Mouse (Mus musculus) ES-Bruce4 (cell line): ENCODE data around the gene Gas7. TPM values are rescaled to one million over a fixed set of nuclear protein-coding genes. Genes with fewer than 3 reads are reported as not detected.

Experiments used
- H3K27ac ChIP-seq: 2 replicates; pipeline ENCODE4 v1.5.1; 2012; ENCODE audit warnings: low read length, inconsistent platforms; ENCODE audit not compliant: insufficient read depth
- H3K27me3 ChIP-seq: 2 replicates; pipeline ENCODE4 v1.6.1; 2012; ENCODE audit warnings: mild to moderate bottlenecking, low read length, inconsistent platforms; ENCODE audit not compliant: control insufficient read depth, poor library complexity, insufficient read depth, severe bottlenecking
- H3K36me3 ChIP-seq: 2 replicates; pipeline ENCODE4 v1.6.1; 2012; ENCODE audit warnings: inconsistent platforms, mild to moderate bottlenecking, low read length, moderate library complexity; ENCODE audit not compliant: control insufficient read depth, poor library complexity, insufficient read depth, severe bottlenecking
- H3K4me1 ChIP-seq: one replicate; pipeline ENCODE4 v1.8.1; 2011; ENCODE audit warnings: low read length; ENCODE audit not compliant: control insufficient read depth, insufficient read depth
- H3K4me3 ChIP-seq: 2 replicates; pipeline ENCODE4 v1.5.1; 2011; ENCODE audit warnings: low read depth, mild to moderate bottlenecking, low read length
- H3K9ac ChIP-seq: 2 replicates; pipeline ENCODE4 v1.6.1; 2012; ENCODE audit warnings: low read depth, mild to moderate bottlenecking, inconsistent platforms; ENCODE audit not compliant: poor library complexity, severe bottlenecking
- H3K9me3 ChIP-seq: replicated peaks from 2 replicates; pipeline ENCODE4 v1.6.1; 2012; ENCODE audit warnings: mild to moderate bottlenecking, low read length, inconsistent platforms; ENCODE audit not compliant: control insufficient read depth, poor library complexity, insufficient read depth, severe bottlenecking
- CTCF ChIP-seq: IDR thresholded peaks from one replicate; pipeline ENCODE4 v1.8.1; 2011; ENCODE audit warnings: low read depth, low read length
- EP300 ChIP-seq: IDR thresholded peaks from 2 replicates; pipeline ENCODE4 v1.6.1; 2011; ENCODE audit warnings: low read depth, low read length; ENCODE audit not compliant: insufficient read depth
- POLR2A ChIP-seq: IDR thresholded peaks from one replicate; pipeline ENCODE4 v1.8.1; 2011; ENCODE audit warnings: low read length; ENCODE audit not compliant: insufficient read depth
- polyA plus RNA-seq: library from polyadenylated mRNA; stranded (reverse); fragments of >200 nt; gene quantifications from 2 replicates; pipeline ENCODE4 v1.2.4, GENCODE M21; 2011; ENCODE audit warnings: low read depth; ENCODE audit not compliant: missing spikeins, insufficient read depth, insufficient read length

Gene Gas7
- polyA plus RNA-seq, 1 experiment = 2.3 TPM

GRCm38 (mm10) chr11:67585629-67586028, 130.4 kb downstream of the Gas7 start:
- 0 out of 2 replicates have a peak, but pooled peaks cover 4% of the 10 kb centered on the region for H3K9me3 ChIP-seq
- no peaks in the 10 kb centered on the region for H3K4me1 ChIP-seq
- no peak overlapping the region for H3K4me3 ChIP-seq
- no peaks in the 10 kb centered on the region for H3K36me3 ChIP-seq
- TF ChIP-seq POLR2A (no peak), CTCF (no peak), EP300 (no peak)
- H3K27me3 ChIP-seq = no peaks in the 10 kb centered on the region
- no peak overlapping the region for H3K27ac ChIP-seq
- no peak overlapping the region for H3K9ac ChIP-seq

- H3K4me3 ChIP-seq = no peak overlapping the region
- no peaks in the 10 kb centered on the region for H3K27me3 ChIP-seq
- no peak overlapping the region for H3K27ac ChIP-seq
- no peak for TF ChIP-seq POLR2A
- TF ChIP-seq EP300 = no peak
- TF ChIP-seq CTCF = no peak
- H3K9me3 ChIP-seq = 0 out of 2 replicates have a peak, but pooled peaks cover 4% of the 10 kb centered on the region
- no peaks in the 10 kb centered on the region for H3K36me3 ChIP-seq
- H3K4me1 ChIP-seq = no peaks in the 10 kb centered on the region
- H3K9ac ChIP-seq = no peak overlapping the region
Observed at GRCm38 (mm10) chr11:67586231-67586994, 131.2 kb downstream of the Gas7 start.

- Histone ChIP-seq H3K27me3 (no peaks in the 10 kb centered on the region), H3K4me3 (no peak overlapping the region), H3K36me3 (no peaks in the 10 kb centered on the region), H3K9ac (no peak overlapping the region), H3K27ac (no peak overlapping the region), H3K9me3 (0 out of 2 replicates have a peak, but pooled peaks cover 4% of the 10 kb centered on the region), H3K4me1 (no peaks in the 10 kb centered on the region)
- TF ChIP-seq CTCF = no peak
- no peak for TF ChIP-seq POLR2A
- no peak for TF ChIP-seq EP300
Observed at GRCm38 (mm10) chr11:67588196-67588827, 133.1 kb downstream of the Gas7 start.

- Histone ChIP-seq H3K27ac (no peak overlapping the region), H3K9me3 (0 out of 2 replicates have a peak, but pooled peaks cover 4% of the 10 kb centered on the region), H3K9ac (no peak overlapping the region), H3K4me1 (no peaks in the 10 kb centered on the region), H3K4me3 (no peak overlapping the region), H3K27me3 (no peaks in the 10 kb centered on the region), H3K36me3 (no peaks in the 10 kb centered on the region)
- TF ChIP-seq EP300 = no peak
- TF ChIP-seq CTCF = no peak
- no peak for TF ChIP-seq POLR2A
Observed at GRCm38 (mm10) chr11:67588828-67589314, 133.6 kb downstream of the Gas7 start.

GRCm38 (mm10) chr11:67596233-67596632, 141.0 kb downstream of the Gas7 start:
- Histone ChIP-seq H3K4me1 (no peaks in the 10 kb centered on the region), H3K36me3 (no peaks in the 10 kb centered on the region), H3K9me3 (no peaks in the 10 kb centered on the region), H3K4me3 (no peak overlapping the region), H3K27ac (no peak overlapping the region), H3K9ac (no peak overlapping the region), H3K27me3 (no peaks in the 10 kb centered on the region; the same call in 1 of the 2 replicates)
- TF ChIP-seq EP300 (no peak), CTCF (no peak), POLR2A (no peak)

GRCm38 (mm10) chr11:67596856-67597255, 141.6 kb downstream of the Gas7 start:
- Histone ChIP-seq H3K9ac (no peak overlapping the region), H3K4me3 (no peak overlapping the region), H3K9me3 (no peaks in the 10 kb centered on the region), H3K27ac (no peak overlapping the region), H3K36me3 (no peaks in the 10 kb centered on the region), H3K4me1 (no peaks in the 10 kb centered on the region), H3K27me3 (no peaks in the 10 kb centered on the region; the same call in 1 of the 2 replicates)
- TF ChIP-seq CTCF = no peak
- no peak for TF ChIP-seq EP300
- no peak for TF ChIP-seq POLR2A
